11 mouse cellular contexts compared by ENCODE assay signal in genomic region chr17:87958283-87958682, GRCm38 (mm10). TPM values are rescaled to one million over a fixed set of nuclear protein-coding genes. Genes with fewer than 3 reads are reported as not detected.
A peak's percentile ranks its signal among the peaks of the same experiment; 100 is the strongest.
DNase-seq lines count a peak whose midpoint lies in the region; ATAC-seq and TF ChIP-seq lines count a peak whose summit lies in the region.
"Had no signal": no experiment of that assay in that cellular context is flagged by ENCODE, and none has a peak within 500 bp of the region (broad histone marks: within the 10 kb centered on the region; RNA-seq: fewer than 3 reads in every experiment).

No protein-coding gene starts in this region.

- no peak for ATAC-seq in midbrain, embryonic 11.5 days (ENCODE audit: low FRiP score)
- no peak for ATAC-seq in midbrain, postnatal 0 days (ENCODE audit: low FRiP score)
- ATAC-seq in Patski = no peak

- H3K27me3 ChIP-seq in heart, adult 2 months (ENCODE audit: control insufficient read depth, insufficient read depth, low read length) = peaks cover 1% of the 10 kb centered on the region; the same call in 1 of the 2 replicates
- H3K27me3 ChIP-seq in midbrain, embryonic 11.5 days (ENCODE audit: control insufficient read depth, insufficient read depth, low read length) = no peaks in the 10 kb centered on the region
- H3K27me3 ChIP-seq in midbrain, postnatal 0 days (ENCODE audit: insufficient read depth, low read length) = no peaks in the 10 kb centered on the region
- H3K27me3 ChIP-seq in Patski = no peaks in the 10 kb centered on the region
- H3K27me3 ChIP-seq: embryonic facial prominence, embryonic 13.5 days; liver, embryonic 13.5 days had no signal

- no peak for TF ChIP-seq POLR2A in heart, adult 2 months (IDR thresholded peaks at IDR 0.05; ENCODE audit: insufficient read depth, low read depth, low read length)

- intact Hi-C loops in heart, adult 2 months (cut with DNase I) = no loop called here
- intact Hi-C loops in heart, postnatal 14 days (cut with DNase I) = no loop called here

- POLR2A ChIA-PET in Patski (lab: Charles Lee) = interaction anchor here (0.6 kb wide), 1 partner anchor 290 kb away, joined by 3 read pairs; no protein-coding TSS in a partner anchor

- in situ Hi-C loops in Patski (cut with MboI; ENCODE audit: low pct_unique_long_range_greater_than_20kb) = loop anchor here (10.0 kb wide), 1 partner anchor 353 kb away; no protein-coding TSS in a partner anchor

- H3K27ac ChIP-seq in heart, adult 2 months = no peak overlapping the region
- no peak overlapping the region for H3K27ac ChIP-seq in midbrain, embryonic 11.5 days (ENCODE audit: low read depth, low read length)
- no peak overlapping the region for H3K27ac ChIP-seq in midbrain, postnatal 0 days (ENCODE audit: low read depth, low read length)
- H3K27ac ChIP-seq: embryonic facial prominence, embryonic 13.5 days; liver, embryonic 13.5 days had no signal

- H3K36me3 ChIP-seq in heart, adult 2 months (ENCODE audit: control insufficient read depth, insufficient read depth, low read length) = no peaks in the 10 kb centered on the region
- no peaks in the 10 kb centered on the region for H3K36me3 ChIP-seq in midbrain, embryonic 11.5 days (ENCODE audit: control insufficient read depth, insufficient read depth, low read length)
- no peaks in the 10 kb centered on the region for H3K36me3 ChIP-seq in midbrain, postnatal 0 days (ENCODE audit: insufficient read depth, low read length)
- H3K36me3 ChIP-seq: embryonic facial prominence, embryonic 13.5 days; liver, embryonic 13.5 days had no signal

- no peak overlapping the region for H3K4me2 ChIP-seq in midbrain, embryonic 11.5 days
- no peak overlapping the region for H3K4me2 ChIP-seq in midbrain, postnatal 0 days (ENCODE audit: low read depth, low read length, poor library complexity, severe bottlenecking)
- H3K4me2 ChIP-seq: embryonic facial prominence, embryonic 13.5 days; liver, embryonic 13.5 days had no signal

- H3K9ac ChIP-seq in heart, adult 2 months (ENCODE audit: low read depth, low read length) = no peak overlapping the region
- no peak overlapping the region for H3K9ac ChIP-seq in midbrain, embryonic 11.5 days (ENCODE audit: low read length)
- no peak overlapping the region for H3K9ac ChIP-seq in midbrain, postnatal 0 days (replicated peaks; ENCODE audit: low read length, poor library complexity, severe bottlenecking)
- H3K9ac ChIP-seq: embryonic facial prominence, embryonic 13.5 days; liver, embryonic 13.5 days had no signal

- DNase-seq in heart, adult 2 months = no peak
- no peak for DNase-seq in heart, postnatal 14 days
- peak; percentile 78 for DNase-seq in midbrain, embryonic 11.5 days (ENCODE audit: low spot score, missing footprints)
- no peak for DNase-seq in midbrain, postnatal 0 days (ENCODE audit: low spot score)
- DNase-seq in Patski (ENCODE audit: low read depth, low spot score) = no peak
- peak; percentile 74 for DNase-seq in testis, postnatal 14 days (ENCODE audit: low spot score)
- DNase-seq in layer of hippocampus, postnatal 10 days (ENCODE audit: low spot score in 2 of 2) = no peak
- no peak for DNase-seq in urinary bladder, postnatal 25 days (ENCODE audit: low spot score)
- DNase-seq: liver, embryonic 13.5 days had no signal

- H3K9me3 ChIP-seq in midbrain, embryonic 11.5 days (ENCODE audit: control insufficient read depth, low read length) = no peaks in the 10 kb centered on the region
- no peaks in the 10 kb centered on the region for H3K9me3 ChIP-seq in midbrain, postnatal 0 days (ENCODE audit: low read length)
- H3K9me3 ChIP-seq: embryonic facial prominence, embryonic 13.5 days; liver, embryonic 13.5 days had no signal

- H3K4me3 ChIP-seq in heart, adult 2 months = no peak overlapping the region
- no peak overlapping the region for H3K4me3 ChIP-seq in midbrain, embryonic 11.5 days (ENCODE audit: low read depth, low read length)
- no peak overlapping the region for H3K4me3 ChIP-seq in midbrain, postnatal 0 days (ENCODE audit: low read depth, low read length)
- H3K4me3 ChIP-seq: embryonic facial prominence, embryonic 13.5 days; liver, embryonic 13.5 days had no signal

- WGBS in heart, adult 2 months = 62% methylated on average over 8 of the region's 8 CpGs
- 62% methylated on average over 8 of the region's 8 CpGs for WGBS in midbrain, embryonic 11.5 days
- 66% methylated on average over 8 of the region's 8 CpGs for WGBS in midbrain, postnatal 0 days

- no peak for TF ChIP-seq EP300 in heart, adult 2 months (IDR thresholded peaks at IDR 0.05; ENCODE audit: insufficient read depth, low read depth, low read length)

- no peaks in the 10 kb centered on the region for H3K4me1 ChIP-seq in heart, adult 2 months (ENCODE audit: control insufficient read depth, insufficient read depth, low read length)
- H3K4me1 ChIP-seq in midbrain, embryonic 11.5 days (ENCODE audit: control insufficient read depth, insufficient read depth, low read length) = no peaks in the 10 kb centered on the region
- no peaks in the 10 kb centered on the region for H3K4me1 ChIP-seq in midbrain, postnatal 0 days (ENCODE audit: insufficient read depth, low read length)
- H3K4me1 ChIP-seq: embryonic facial prominence, embryonic 13.5 days; liver, embryonic 13.5 days had no signal

- 0 out of 2 replicates have a peak, but pooled peaks have one; percentile 12 for TF ChIP-seq CTCF in heart, adult 2 months (IDR thresholded peaks at IDR 0.05)
- TF ChIP-seq CTCF in midbrain, postnatal 0 days (IDR thresholded peaks at IDR 0.05) = no peak; the same call in 1 of the 2 replicates
- TF ChIP-seq CTCF in Patski (IDR thresholded peaks at IDR 0.05) = peak; percentile 47

- CTCF ChIA-PET in Patski (lab: Charles Lee) = interaction anchor here (1.2 to 2.6 kb wide), 3 partner anchors 10 to 261 kb away, joined by 3 to 11 read pairs (median 4); no protein-coding TSS in a partner anchor

- no peaks in the 10 kb centered on the region for H3K79me2 ChIP-seq in heart, adult 2 months (replicated peaks; ENCODE audit: control insufficient read depth, insufficient read depth, low read length)

RNA-seq across cellular contexts. Expression of gene Msh6, which starts 16.6 kb away (rescaled TPM):
- 1 to 10 TPM; 8.2 to 8.6 TPM for total RNA-seq in heart, adult 2 months (2021)
- 1.5 and 3.3 TPM in 2 replicates for polyA plus RNA-seq in heart, adult 2 months (2012; rRNA removed)
- total RNA-seq in heart, postnatal 14 days (2021) = 1 to 10 TPM; 8.7 to 9.9 TPM
- polyA plus RNA-seq in midbrain, embryonic 11.5 days (2014; fragmentation: Nextera tagmentation; extraction: Ambion mirVana) = 92.3 and 95.5 TPM in 2 replicates
- total RNA-seq in midbrain, postnatal 0 days (2014; rRNA removed) = 20.9 and 21.9 TPM in 2 replicates
- 17.4 and 17.6 TPM in 2 replicates for polyA plus RNA-seq in midbrain, postnatal 0 days (2015; fragmentation: Nextera tagmentation; extraction: Ambion mirVana)
- polyA plus RNA-seq in Patski (2021) = 31.6 TPM
- total RNA-seq in layer of hippocampus, postnatal 10 days (2021) = 10 to 100 TPM; 16.0 to 16.4 TPM

RNA-seq across cellular contexts. Expression of gene Rpl36-ps4, which starts 37.5 kb away (rescaled TPM):
- not detected for total RNA-seq in heart, adult 2 months (2021)
- polyA plus RNA-seq in heart, adult 2 months (2012; rRNA removed) = not detected in 2 replicates
- total RNA-seq in heart, postnatal 14 days (2021) = not detected
- not detected in 2 replicates for polyA plus RNA-seq in midbrain, embryonic 11.5 days (2014; fragmentation: Nextera tagmentation; extraction: Ambion mirVana)
- total RNA-seq in midbrain, postnatal 0 days (2014; rRNA removed) = not detected in 2 replicates
- polyA plus RNA-seq in midbrain, postnatal 0 days (2015; fragmentation: Nextera tagmentation; extraction: Ambion mirVana) = not detected in 2 replicates
- not detected for polyA plus RNA-seq in Patski (2021)
- total RNA-seq in layer of hippocampus, postnatal 10 days (2021) = not detected
- polyA plus RNA-seq: embryonic facial prominence, embryonic 13.5 days; heart, embryonic 16.5 days; liver, embryonic 13.5 days had no signal

Comparison
In these comparisons a context has a peak if more than half of its experiments do, and no peak if none do; other contexts are left out.
1. DNase-seq: peak in midbrain, embryonic 11.5 days (single experiment) and testis, postnatal 14 days (single experiment); none in heart, adult 2 months (0 of 2), heart, postnatal 14 days (0 of 2), midbrain, postnatal 0 days (single experiment), Patski (single experiment), layer of hippocampus, postnatal 10 days (0 of 2) and urinary bladder, postnatal 25 days (single experiment).